Comparison of ENCODE assay signal across 10 mouse cellular contexts in genomic region chr4:152134507-152134906, GRCm38 (mm10). TPM values are rescaled to one million over a fixed set of nuclear protein-coding genes. Genes with fewer than 3 reads are reported as not detected.
DNase-seq lines count a peak whose midpoint lies in the region; ATAC-seq and TF ChIP-seq lines count a peak whose summit lies in the region.
"Had no signal": no experiment of that assay in that cellular context is flagged by ENCODE, and none has a peak within 500 bp of the region (broad histone marks: within the 10 kb centered on the region; RNA-seq: fewer than 3 reads in every experiment).

No protein-coding gene starts in this region.

- H3K9me3 ChIP-seq in midbrain, postnatal 0 days (ENCODE audit: low read length) = no peaks in the 10 kb centered on the region
- H3K9me3 ChIP-seq in midbrain, embryonic 16.5 days (replicated peaks; ENCODE audit: control insufficient read depth, low read length, poor library complexity, severe bottlenecking) = no peaks in the 10 kb centered on the region
- H3K9me3 ChIP-seq in liver, postnatal 0 days (ENCODE audit: low read length) = no peaks in the 10 kb centered on the region
- H3K9me3 ChIP-seq: heart, embryonic 15.5 days had no signal

- no peaks in the 10 kb centered on the region; the same call in 1 of the 2 replicates for H3K4me1 ChIP-seq in midbrain, postnatal 0 days (ENCODE audit: insufficient read depth, low read length)
- peaks cover 16% of the 10 kb centered on the region for H3K4me1 ChIP-seq in midbrain, embryonic 16.5 days (ENCODE audit: control insufficient read depth, insufficient read depth, low read length)
- H3K4me1 ChIP-seq in cortical plate, adult 2 months (ENCODE audit: control insufficient read depth, insufficient read depth, low read length) = no peaks in the 10 kb centered on the region
- peaks cover 20% of the 10 kb centered on the region for H3K4me1 ChIP-seq in liver, postnatal 0 days (ENCODE audit: insufficient read depth)

- H3K4me3 ChIP-seq in midbrain, postnatal 0 days (ENCODE audit: low read depth, low read length) = no peak overlapping the region
- H3K4me3 ChIP-seq in midbrain, embryonic 16.5 days (ENCODE audit: low read depth, low read length) = no peak overlapping the region
- no peak overlapping the region for H3K4me3 ChIP-seq in cortical plate, adult 2 months (ENCODE audit: insufficient read depth, low read length)
- no peak overlapping the region for H3K4me3 ChIP-seq in liver, postnatal 0 days (ENCODE audit: low read depth, low read length)
- H3K4me3 ChIP-seq: heart, embryonic 15.5 days had no signal

- peaks cover 51% of the 10 kb centered on the region for H3K27me3 ChIP-seq in midbrain, postnatal 0 days (ENCODE audit: insufficient read depth, low read length)
- peaks cover 50% of the 10 kb centered on the region for H3K27me3 ChIP-seq in midbrain, embryonic 16.5 days (ENCODE audit: control insufficient read depth, insufficient read depth, low read depth, low read length)
- peaks cover 48% of the 10 kb centered on the region for H3K27me3 ChIP-seq in liver, postnatal 0 days (ENCODE audit: insufficient read depth, low read length)

- DNase-seq in cerebellum, postnatal 10 days = peak; percentile 68
- no peak for DNase-seq in cerebellum, adult 9-10 months
- no peak for DNase-seq in midbrain, postnatal 0 days (ENCODE audit: low spot score)
- DNase-seq in liver, postnatal 0 days = peak; percentile 69
- DNase-seq in thymus, postnatal 0 days (ENCODE audit: low spot score) = peak; percentile 61
- DNase-seq in cerebellum, adult 8-10 months = no peak

- TF ChIP-seq CTCF in midbrain, postnatal 0 days (IDR thresholded peaks at IDR 0.05) = peak; percentile 64
- TF ChIP-seq CTCF in cortical plate, adult 2 months (IDR thresholded peaks at IDR 0.05; ENCODE audit: extremely low read depth, insufficient read depth, low read length) = peak; percentile 71
- TF ChIP-seq CTCF in liver, postnatal 0 days (IDR thresholded peaks at IDR 0.05; ENCODE audit: low read depth) = peak; percentile 86

- H3K4me2 ChIP-seq in midbrain, postnatal 0 days (ENCODE audit: low read depth, low read length, poor library complexity, severe bottlenecking) = no peak overlapping the region
- H3K4me2 ChIP-seq in midbrain, embryonic 16.5 days (ENCODE audit: low read length) = no peak overlapping the region
- H3K4me2 ChIP-seq in liver, postnatal 0 days (ENCODE audit: low read depth, low read length) = no peak overlapping the region
- H3K4me2 ChIP-seq: heart, embryonic 15.5 days had no signal

- no peaks in the 10 kb centered on the region for H3K36me3 ChIP-seq in midbrain, postnatal 0 days (ENCODE audit: insufficient read depth, low read length)
- H3K36me3 ChIP-seq in midbrain, embryonic 16.5 days (ENCODE audit: control insufficient read depth, insufficient read depth, low read length) = no peaks in the 10 kb centered on the region
- H3K36me3 ChIP-seq in liver, postnatal 0 days (replicated peaks; ENCODE audit: insufficient read depth, low read length) = no peaks in the 10 kb centered on the region
- H3K36me3 ChIP-seq: heart, embryonic 15.5 days had no signal

- no peak for TF ChIP-seq POLR2A in cortical plate, adult 2 months (IDR thresholded peaks at IDR 0.05; ENCODE audit: extremely low read depth, insufficient read depth, low read length)

- no peak overlapping the region for H3K27ac ChIP-seq in midbrain, postnatal 0 days (ENCODE audit: low read depth, low read length)
- H3K27ac ChIP-seq in midbrain, embryonic 16.5 days (ENCODE audit: low read length) = no peak overlapping the region
- H3K27ac ChIP-seq in cortical plate, adult 2 months (ENCODE audit: insufficient read depth, low read length) = no peak overlapping the region
- H3K27ac ChIP-seq in liver, postnatal 0 days (ENCODE audit: low read depth) = no peak overlapping the region
- H3K27ac ChIP-seq: heart, embryonic 15.5 days had no signal

- no peak overlapping the region for H3K9ac ChIP-seq in midbrain, postnatal 0 days (replicated peaks; ENCODE audit: low read length, poor library complexity, severe bottlenecking)
- no peak overlapping the region for H3K9ac ChIP-seq in midbrain, embryonic 16.5 days (ENCODE audit: low read depth, low read length)
- no peak overlapping the region for H3K9ac ChIP-seq in liver, postnatal 0 days (replicated peaks)
- H3K9ac ChIP-seq: heart, embryonic 15.5 days had no signal

- ATAC-seq in midbrain, postnatal 0 days (ENCODE audit: low FRiP score) = no peak
- no peak for ATAC-seq in midbrain, embryonic 16.5 days
- ATAC-seq in liver, postnatal 0 days = no peak
- ATAC-seq: Patski had no signal

- no peak for TF ChIP-seq EP300 in liver, postnatal 0 days (IDR thresholded peaks at IDR 0.05; ENCODE audit: low read depth)

RNA-seq across cellular contexts. Expression of gene Espn, which starts 17.7 kb away (rescaled TPM):
- 0.22 and 0.42 TPM in 2 replicates for total RNA-seq in midbrain, postnatal 0 days (2014; rRNA removed)
- 0.22 and 0.53 TPM in 2 replicates for polyA plus RNA-seq in midbrain, postnatal 0 days (2015; fragmentation: Nextera tagmentation; extraction: Ambion mirVana)
- polyA plus RNA-seq in midbrain, embryonic 16.5 days (2015; fragmentation: Nextera tagmentation; extraction: Ambion mirVana) = 0.14 and 0.25 TPM in 2 replicates
- 1.8 and 2.6 TPM in 2 replicates for polyA plus RNA-seq in cortical plate, adult 2 months (2012; rRNA removed)
- 1.8 and 2.2 TPM in 2 replicates for polyA plus RNA-seq in liver, postnatal 0 days (2015; fragmentation: Nextera tagmentation; extraction: Ambion mirVana)
- polyA plus RNA-seq in thymus, postnatal 0 days (2015; fragmentation: Nextera tagmentation; extraction: Ambion mirVana) = 3.2 and 3.6 TPM in 2 replicates

RNA-seq across cellular contexts. Expression of gene Tnfrsf25, which starts 18.8 kb away (rescaled TPM):
- total RNA-seq in midbrain, postnatal 0 days (2014; rRNA removed) = 0.99 and 2.0 TPM in 2 replicates
- polyA plus RNA-seq in midbrain, postnatal 0 days (2015; fragmentation: Nextera tagmentation; extraction: Ambion mirVana) = 0.38 and 0.49 TPM in 2 replicates
- polyA plus RNA-seq in midbrain, embryonic 16.5 days (2015; fragmentation: Nextera tagmentation; extraction: Ambion mirVana) = 0.37 and 0.83 TPM in 2 replicates
- 12.7 and 14.7 TPM in 2 replicates for polyA plus RNA-seq in cortical plate, adult 2 months (2012; rRNA removed)
- 0.15 TPM in 1 of 2 replicates, not detected in the other for polyA plus RNA-seq in liver, postnatal 0 days (2015; fragmentation: Nextera tagmentation; extraction: Ambion mirVana)
- 37.7 and 44.1 TPM in 2 replicates for polyA plus RNA-seq in thymus, postnatal 0 days (2015; fragmentation: Nextera tagmentation; extraction: Ambion mirVana)

RNA-seq across cellular contexts. Expression of gene Hes2, which starts 24.2 kb away (rescaled TPM):
- not detected in 2 replicates for total RNA-seq in midbrain, postnatal 0 days (2014; rRNA removed)
- polyA plus RNA-seq in midbrain, postnatal 0 days (2015; fragmentation: Nextera tagmentation; extraction: Ambion mirVana) = not detected in 2 replicates
- not detected in 2 replicates for polyA plus RNA-seq in midbrain, embryonic 16.5 days (2015; fragmentation: Nextera tagmentation; extraction: Ambion mirVana)
- not detected in 2 replicates for polyA plus RNA-seq in cortical plate, adult 2 months (2012; rRNA removed)
- polyA plus RNA-seq in liver, postnatal 0 days (2015; fragmentation: Nextera tagmentation; extraction: Ambion mirVana) = not detected in 2 replicates
- polyA plus RNA-seq in thymus, postnatal 0 days (2015; fragmentation: Nextera tagmentation; extraction: Ambion mirVana) = 0.21 TPM in 1 of 2 replicates, not detected in the other
- polyA plus RNA-seq: Patski had no signal

RNA-seq across cellular contexts. Expression of gene Acot7, which starts 43.4 kb away (rescaled TPM):
- 228 and 259 TPM in 2 replicates for total RNA-seq in midbrain, postnatal 0 days (2014; rRNA removed)
- 510 and 544 TPM in 2 replicates for polyA plus RNA-seq in midbrain, postnatal 0 days (2015; fragmentation: Nextera tagmentation; extraction: Ambion mirVana)
- polyA plus RNA-seq in midbrain, embryonic 16.5 days (2015; fragmentation: Nextera tagmentation; extraction: Ambion mirVana) = 437 and 480 TPM in 2 replicates
- polyA plus RNA-seq in cortical plate, adult 2 months (2012; rRNA removed) = 333 and 334 TPM in 2 replicates
- polyA plus RNA-seq in liver, postnatal 0 days (2015; fragmentation: Nextera tagmentation; extraction: Ambion mirVana) = 10.7 and 12.0 TPM in 2 replicates
- 65.1 and 98.8 TPM in 2 replicates for polyA plus RNA-seq in thymus, postnatal 0 days (2015; fragmentation: Nextera tagmentation; extraction: Ambion mirVana)

Comparison
In these comparisons a context has a peak if more than half of its experiments do, and no peak if none do; other contexts are left out.
1. DNase-seq: peak in cerebellum, postnatal 10 days (2 of 2), liver, postnatal 0 days (single experiment) and thymus, postnatal 0 days (single experiment); none in cerebellum, adult 9-10 months (single experiment), midbrain, postnatal 0 days (single experiment) and cerebellum, adult 8-10 months (single experiment).
2. Peak in every context shown above with its lines, with median percentiles within 50 percentile points of each other: CTCF ChIP-seq.